Mouse (Mus musculus) olfactory bulb, adult 2 months (tissue): ENCODE measurements around the gene Ankrd33b.

ENCODE experiments used
- CTCF ChIP-seq: fragments of 200-500 bp; IDR thresholded peaks from 2 replicates; pipeline ENCODE4 v1.5.1; 2012; ENCODE audit warnings: low read depth, mild to moderate bottlenecking, low read length, moderate library complexity; ENCODE audit not compliant: insufficient read depth
- POLR2A ChIP-seq: fragments of 200-500 bp; IDR thresholded peaks from 2 replicates; pipeline ENCODE4 v1.6.1; 2012; ENCODE audit warnings: mild to moderate bottlenecking, low read depth, low read length, moderate library complexity; ENCODE audit not compliant: insufficient read depth

DNA sequence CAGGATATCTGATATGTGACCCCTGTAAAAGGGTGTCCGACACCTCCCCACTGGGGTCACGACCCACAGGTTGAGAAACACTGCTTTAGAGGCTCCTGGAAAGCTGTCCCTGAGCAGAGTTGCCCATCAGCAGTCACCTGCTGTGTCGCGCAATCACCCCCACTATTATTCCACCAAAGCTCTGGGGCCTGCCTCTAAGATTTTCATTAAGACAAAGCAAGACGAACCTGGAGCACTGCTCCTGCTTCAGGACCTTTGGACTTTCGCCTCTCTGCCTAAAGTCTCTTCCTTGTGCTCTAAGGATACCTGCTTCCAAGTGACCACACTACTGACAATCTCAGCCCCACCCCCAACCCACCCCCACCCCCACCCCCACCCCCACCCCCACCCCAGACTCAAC lies 3.1 kb downstream of the Ankrd33b start:
- no peak for TF ChIP-seq CTCF
- TF ChIP-seq POLR2A, result no peak
